Mouse (Mus musculus): ENCODE measurements around the gene Klhl29.
"Not testable (repeated sequence)": the region's sequence is repeated elsewhere in the genome, so short reads cannot be mapped to it uniquely, and the experiment has no call there.

Klhl29 gene

GRCm38 (mm10) chr12:5353416-5353815, 22.1 kb downstream of the Klhl29 start:
- no peak for DNase-seq

GRCm38 (mm10) chr12:5352771-5353170, 22.7 kb downstream of the Klhl29 start:
- no peak for DNase-seq

GRCm38 (mm10) chr12:5350491-5351285, 24.8 kb downstream of the Klhl29 start:
- no peak for DNase-seq

GRCm38 (mm10) chr12:5345088-5345487, 30.4 kb downstream of the Klhl29 start:
- DNase-seq: no peak

GRCm38 (mm10) chr12:5344457-5344856, 31.0 kb downstream of the Klhl29 start:
- not testable (repeated sequence) for DNase-seq

- no peak for DNase-seq
These were observed 35.3 kb downstream of the Klhl29 start for GRCm38 (mm10) chr12:5340151-5340603.

- no peak for DNase-seq
These were observed 38.4 kb downstream of the Klhl29 start for GRCm38 (mm10) chr12:5336927-5337712.

GRCm38 (mm10) chr12:5336331-5336730, 39.2 kb downstream of the Klhl29 start:
- DNase-seq: no peak

GRCm38 (mm10) chr12:5334956-5335355, 40.5 kb downstream of the Klhl29 start:
- no peak for DNase-seq

- no peak for DNase-seq
These were observed 41.3 kb downstream of the Klhl29 start for GRCm38 (mm10) chr12:5334175-5334574.

GRCm38 (mm10) chr12:5331810-5332484, 43.5 kb downstream of the Klhl29 start:
- DNase-seq: no peak

- no peak for DNase-seq
These were observed 44.9 kb downstream of the Klhl29 start for GRCm38 (mm10) chr12:5330496-5331070.

GRCm38 (mm10) chr12:5322444-5323087, 52.9 kb downstream of the Klhl29 start:
- no peak for DNase-seq

- no peak for DNase-seq
These were observed 54.5 kb downstream of the Klhl29 start for GRCm38 (mm10) chr12:5321017-5321416.

GRCm38 (mm10) chr12:5319359-5319973, 56.0 kb downstream of the Klhl29 start:
- no peak for DNase-seq

- no peak for DNase-seq
These were observed 59.4 kb downstream of the Klhl29 start for GRCm38 (mm10) chr12:5316029-5316567.

- no peak for DNase-seq
These were observed 67.6 kb downstream of the Klhl29 start for GRCm38 (mm10) chr12:5307923-5308322.

- no peak for DNase-seq
These were observed 70.0 kb downstream of the Klhl29 start for GRCm38 (mm10) chr12:5305466-5305865.

GRCm38 (mm10) chr12:5303912-5304311, 71.6 kb downstream of the Klhl29 start:
- DNase-seq: no peak

- no peak for DNase-seq
These were observed 72.4 kb downstream of the Klhl29 start for GRCm38 (mm10) chr12:5303100-5303499.

- no peak for DNase-seq
These were observed 73.6 kb downstream of the Klhl29 start for GRCm38 (mm10) chr12:5301841-5302240.

GRCm38 (mm10) chr12:5296422-5296821, 79.1 kb downstream of the Klhl29 start:
- DNase-seq: no peak

Data from cerebellum, adult 11 months (tissue).